Mouse (Mus musculus) embryonic facial prominence, embryonic 13.5 days (tissue): ENCODE data around the gene Ctc1. TPM values are rescaled to one million over a fixed set of nuclear protein-coding genes. Genes with fewer than 3 reads are reported as not detected.
A peak's percentile ranks its signal among the peaks of the same experiment; 100 is the strongest.

Experiments used
- ATAC-seq: fragments of 200-750 bp; cut with Nextera tagmentation; 2 replicates; pipeline ENCODE4 v1.8.0; 2017; ENCODE audit warnings: low read depth; ENCODE audit not compliant: insufficient number of reproducible peaks, insufficient read depth, low FRiP score, low TSS enrichment
- H3K27ac ChIP-seq: fragments of 300-500 bp; sonication (generic); 2 replicates; pipeline ENCODE4 v1.5.1; 2015; ENCODE audit warnings: moderate library complexity, mild to moderate bottlenecking, inconsistent platforms
- H3K27me3 ChIP-seq: fragments of 300-500 bp; sonication (generic); 2 replicates; pipeline ENCODE4 v1.6.1; 2015; ENCODE audit warnings: mild to moderate bottlenecking, inconsistent platforms
- H3K36me3 ChIP-seq: fragments of 300-500 bp; sonication (generic); 2 replicates; pipeline ENCODE4 v1.6.1; 2015; ENCODE audit warnings: mild to moderate bottlenecking, inconsistent platforms
- H3K4me1 ChIP-seq: fragments of 300-500 bp; sonication (generic); 2 replicates; pipeline ENCODE4 v1.6.1; 2015; ENCODE audit warnings: inconsistent platforms
- H3K4me2 ChIP-seq: fragments of 300-500 bp; sonication (generic); 2 replicates; pipeline ENCODE4 v1.6.1; 2015; ENCODE audit warnings: moderate library complexity, mild to moderate bottlenecking, inconsistent platforms
- H3K4me3 ChIP-seq: fragments of 300-500 bp; sonication (generic); 2 replicates; pipeline ENCODE4 v1.5.1; 2015; ENCODE audit warnings: mild to moderate bottlenecking, inconsistent platforms
- H3K9ac ChIP-seq: fragments of 300-500 bp; sonication (generic); 2 replicates; pipeline ENCODE4 v1.6.1; 2015; ENCODE audit warnings: mild to moderate bottlenecking, inconsistent platforms
- H3K9me3 ChIP-seq: fragments of 300-500 bp; sonication (generic); 2 replicates; pipeline ENCODE4 v1.6.1; 2016; ENCODE audit warnings: inconsistent platforms
- WGBS: fragments of 180-500 bp; shearing (Covaris S2); methylation state at CpG from one replicate; pipeline ENCODE4 v1.1.7; 2015; ENCODE audit warnings: mixed read lengths; 5-methylcytosine and 5-hydroxymethylcytosine counted together
- polyA plus RNA-seq: library from polyadenylated mRNA; unstranded; fragments of >200 nt; fragmentation: Nextera tagmentation; extraction: Ambion mirVana; gene quantifications from 2 replicates; pipeline ENCODE4 v1.2.1, GENCODE M21; 2015

Ctc1 gene
- polyA plus RNA-seq, 1 experiment from 2014 or later: 53.5 TPM

GRCm38 (mm10) chr11:69072666-69073064 is 57.0 kb downstream of the Ctc1 start:
- 13% methylated on average over 9 of the region's 9 CpGs for WGBS
- no peaks in the 10 kb centered on the region for H3K36me3 ChIP-seq
- no peaks in the 10 kb centered on the region for H3K9me3 ChIP-seq
- peak overlapping the region; percentile 29 for H3K4me3 ChIP-seq
- peak overlapping the region; percentile 62 for H3K9ac ChIP-seq
- H3K4me2 ChIP-seq: peak overlapping the region; percentile 81
- H3K4me1 ChIP-seq: peaks cover 28% of the 10 kb centered on the region
- ATAC-seq: no peak
- peak overlapping the region; percentile 90 for H3K27ac ChIP-seq
- H3K27me3 ChIP-seq: no peaks in the 10 kb centered on the region

- Histone ChIP-seq H3K36me3 (no peaks in the 10 kb centered on the region), H3K27ac (peak overlapping the region; percentile 90), H3K27me3 (no peaks in the 10 kb centered on the region), H3K4me3 (peak overlapping the region; percentile 29), H3K4me2 (peak overlapping the region; percentile 81), H3K9me3 (no peaks in the 10 kb centered on the region), H3K9ac (peak overlapping the region; percentile 62), H3K4me1 (peaks cover 28% of the 10 kb centered on the region)
- under 1% methylated on average over 14 of the region's 14 CpGs for WGBS
- ATAC-seq: 0 out of 2 replicates have a peak, but pooled peaks have one; percentile 29
These were observed 57.6 kb downstream of the Ctc1 start for GRCm38 (mm10) chr11:69073065-69073888.

GRCm38 (mm10) chr11:69073951-69074775 is 58.5 kb downstream of the Ctc1 start:
- WGBS: 33% methylated on average over 6 of the region's 6 CpGs
- Histone ChIP-seq H3K4me2 (peak overlapping the region; percentile 81; the same call in 1 of the 2 replicates), H3K27ac (peak overlapping the region; percentile 90)

GRCm38 (mm10) chr11:69074776-69075069 is 59.0 kb downstream of the Ctc1 start:
- Histone ChIP-seq H3K36me3 (no peaks in the 10 kb centered on the region), H3K4me3 (no peak overlapping the region), H3K27me3 (no peaks in the 10 kb centered on the region), H3K4me2 (no peak overlapping the region), H3K9ac (no peak overlapping the region), H3K4me1 (peaks cover 27% of the 10 kb centered on the region), H3K27ac (peak overlapping the region; percentile 90; the same call in 1 of the 2 replicates), H3K9me3 (no peaks in the 10 kb centered on the region)
- 47% methylated on average over 2 of the region's 2 CpGs for WGBS
- no peak for ATAC-seq

More at GRCm38 (mm10) chr11:69073951-69074775, 58.5 kb downstream of the Ctc1 start:
- no peaks in the 10 kb centered on the region for H3K9me3 ChIP-seq
- peaks cover 28% of the 10 kb centered on the region for H3K4me1 ChIP-seq
- H3K4me3 ChIP-seq: no peak overlapping the region
- no peak for ATAC-seq
- no peaks in the 10 kb centered on the region for H3K36me3 ChIP-seq
- H3K9ac ChIP-seq: peak overlapping the region; percentile 36; the same call in 1 of the 2 replicates
- no peaks in the 10 kb centered on the region for H3K27me3 ChIP-seq

- Histone ChIP-seq H3K27me3 (no peaks in the 10 kb centered on the region), H3K4me3 (no peak overlapping the region), H3K36me3 (no peaks in the 10 kb centered on the region), H3K9ac (no peak overlapping the region), H3K27ac (no peak overlapping the region), H3K4me2 (no peak overlapping the region), H3K9me3 (no peaks in the 10 kb centered on the region), H3K4me1 (peaks cover 25% of the 10 kb centered on the region)
- no peak for ATAC-seq
- WGBS: 49% methylated on average over 9 of the region's 9 CpGs
These were observed 60.2 kb downstream of the Ctc1 start for GRCm38 (mm10) chr11:69075764-69076479.

GRCm38 (mm10) chr11:69076572-69076971 is 60.9 kb downstream of the Ctc1 start:
- Histone ChIP-seq H3K4me1 (peaks cover 19% of the 10 kb centered on the region), H3K36me3 (no peaks in the 10 kb centered on the region), H3K9me3 (no peaks in the 10 kb centered on the region), H3K9ac (no peak overlapping the region), H3K4me2 (no peak overlapping the region), H3K27ac (no peak overlapping the region), H3K4me3 (no peak overlapping the region), H3K27me3 (no peaks in the 10 kb centered on the region)
- 67% methylated on average over 5 of the region's 5 CpGs for WGBS
- ATAC-seq: no peak

- H3K27ac ChIP-seq: no peak overlapping the region
- whole genome bisulfite sequencing: 80% methylated on average over 9 of the region's 9 CpGs
- H3K9me3 ChIP-seq: no peaks in the 10 kb centered on the region
- no peak overlapping the region for H3K4me2 ChIP-seq
- H3K36me3 ChIP-seq: no peaks in the 10 kb centered on the region
- H3K4me1 ChIP-seq: peaks cover 11% of the 10 kb centered on the region
- no peak overlapping the region for H3K9ac ChIP-seq
- no peak overlapping the region for H3K4me3 ChIP-seq
- no peaks in the 10 kb centered on the region for H3K27me3 ChIP-seq
- no peak for ATAC-seq
These were observed 61.6 kb downstream of the Ctc1 start for GRCm38 (mm10) chr11:69077316-69077715.

- WGBS: 90% methylated on average over 6 of the region's 6 CpGs
- Histone ChIP-seq H3K36me3 (no peaks in the 10 kb centered on the region), H3K4me2 (no peak overlapping the region), H3K4me1 (peaks cover 8% of the 10 kb centered on the region; the same call in 1 of the 2 replicates), H3K27ac (no peak overlapping the region), H3K9me3 (no peaks in the 10 kb centered on the region), H3K9ac (no peak overlapping the region), H3K4me3 (no peak overlapping the region), H3K27me3 (no peaks in the 10 kb centered on the region)
- no peak for ATAC-seq
These were observed 62.3 kb downstream of the Ctc1 start for GRCm38 (mm10) chr11:69078041-69078440.

- Histone ChIP-seq H3K4me2 (no peak overlapping the region), H3K36me3 (no peaks in the 10 kb centered on the region), H3K4me1 (peaks cover 7% of the 10 kb centered on the region; the same call in 1 of the 2 replicates), H3K27ac (no peak overlapping the region), H3K9me3 (no peaks in the 10 kb centered on the region), H3K27me3 (no peaks in the 10 kb centered on the region), H3K4me3 (no peak overlapping the region), H3K9ac (no peak overlapping the region)
- 65% methylated on average over 5 of the region's 5 CpGs for WGBS
- ATAC-seq: no peak
These were observed 63.2 kb downstream of the Ctc1 start for GRCm38 (mm10) chr11:69078805-69079438.

- Histone ChIP-seq H3K9me3 (no peaks in the 10 kb centered on the region), H3K36me3 (no peaks in the 10 kb centered on the region), H3K4me2 (no peak overlapping the region), H3K4me3 (no peak overlapping the region), H3K4me1 (no peaks in the 10 kb centered on the region), H3K27ac (no peak overlapping the region), H3K27me3 (no peaks in the 10 kb centered on the region), H3K9ac (no peak overlapping the region)
- WGBS: 79% methylated on average over 15 of the region's 15 CpGs
- no peak for ATAC-seq
These were observed 64.6 kb downstream of the Ctc1 start for GRCm38 (mm10) chr11:69080102-69080854.
